Mouse (Mus musculus) kidney, embryonic 14.5 days (tissue): ENCODE measurements at regions not wholly inside any gene's neighbourhood (a gene's known extent, or its start where the extent isn't known, plus 50 kb on each side); places are given as distances from the start of the nearest gene placed in this dataset.

Experiments used
- ATAC-seq: fragments of 200-750 bp; cut with Nextera tagmentation; 2 replicates; pipeline ENCODE4 v1.8.0; 2017; ENCODE audit warnings: moderate number of reproducible peaks, mild to moderate bottlenecking, moderate TSS enrichment, moderate library complexity; ENCODE audit not compliant: low FRiP score, low TSS enrichment
- H3K27ac ChIP-seq: fragments of 300-500 bp; sonication (generic); 2 replicates; pipeline ENCODE4 v1.5.1; 2014; ENCODE audit warnings: low read depth, mild to moderate bottlenecking, low read length, moderate library complexity, mixed read lengths
- H3K27me3 ChIP-seq: fragments of 300-500 bp; sonication (generic); 2 replicates; pipeline ENCODE4 v1.6.1; 2014; ENCODE audit warnings: mild to moderate bottlenecking, low read length; ENCODE audit not compliant: control insufficient read depth, insufficient read depth
- H3K36me3 ChIP-seq: fragments of 300-500 bp; sonication (generic); 2 replicates; pipeline ENCODE4 v1.6.1; 2014; ENCODE audit warnings: low read length, mixed read lengths; ENCODE audit not compliant: control insufficient read depth, insufficient read depth
- H3K4me1 ChIP-seq: fragments of 300-500 bp; sonication (generic); 2 replicates; pipeline ENCODE4 v1.6.1; 2014; ENCODE audit warnings: low read length, mixed read lengths; ENCODE audit not compliant: control insufficient read depth, insufficient read depth
- H3K4me2 ChIP-seq: fragments of 300-500 bp; sonication (generic); replicated peaks from 2 replicates; pipeline ENCODE4 v1.6.1; 2014; ENCODE audit warnings: low read depth, mild to moderate bottlenecking, low read length
- H3K4me3 ChIP-seq: fragments of 300-500 bp; sonication (generic); 2 replicates; pipeline ENCODE4 v1.5.1; 2014; ENCODE audit warnings: mild to moderate bottlenecking, low read length
- H3K9ac ChIP-seq: fragments of 300-500 bp; sonication (generic); 2 replicates; pipeline ENCODE4 v1.6.1; 2014; ENCODE audit warnings: low read depth, mild to moderate bottlenecking, low read length, moderate library complexity
- H3K9me3 ChIP-seq: fragments of 300-500 bp; sonication (generic); 2 replicates; pipeline ENCODE4 v1.6.1; 2016; ENCODE audit warnings: low read length; ENCODE audit not compliant: control insufficient read depth
- WGBS: fragments of 180-500 bp; shearing (Covaris S2); extraction: QIAGEN DNeasy Blood & Tissue Kit; methylation state at CpG from one replicate; pipeline ENCODE4 v1.1.7; 2014; 5-methylcytosine and 5-hydroxymethylcytosine counted together

DNA sequence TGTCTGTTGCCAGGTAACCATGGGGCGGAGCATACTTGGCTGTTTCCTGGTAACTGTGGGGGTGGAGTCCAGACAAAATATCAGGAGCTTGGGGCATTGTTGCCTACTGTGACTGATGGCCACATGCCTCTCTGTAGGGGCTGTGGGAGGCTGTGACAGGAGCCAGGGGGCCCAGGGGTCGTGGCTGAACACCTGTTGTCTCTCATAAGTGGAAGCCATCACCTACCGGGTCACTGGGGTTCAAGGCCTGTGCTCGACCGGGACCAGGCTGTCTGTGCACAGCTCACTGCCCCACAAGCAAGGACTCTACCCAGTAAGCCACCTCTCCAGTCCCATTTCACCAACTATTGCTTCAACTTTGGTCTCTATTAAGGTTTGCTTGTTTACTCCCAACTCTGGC lies 196.4 kb upstream of the Egln3 start:
- Histone ChIP-seq H3K27me3 (no peaks in the 10 kb centered on the region), H3K27ac (no peak overlapping the region), H3K9me3 (0 out of 2 replicates have a peak, but pooled peaks cover 3% of the 10 kb centered on the region), H3K36me3 (no peaks in the 10 kb centered on the region), H3K9ac (no peak overlapping the region), H3K4me3 (no peak overlapping the region), H3K4me1 (no peaks in the 10 kb centered on the region), H3K4me2 (no peak overlapping the region)
- 71% methylated on average over 5 of the region's 5 CpGs for WGBS
- ATAC-seq = no peak

DNA sequence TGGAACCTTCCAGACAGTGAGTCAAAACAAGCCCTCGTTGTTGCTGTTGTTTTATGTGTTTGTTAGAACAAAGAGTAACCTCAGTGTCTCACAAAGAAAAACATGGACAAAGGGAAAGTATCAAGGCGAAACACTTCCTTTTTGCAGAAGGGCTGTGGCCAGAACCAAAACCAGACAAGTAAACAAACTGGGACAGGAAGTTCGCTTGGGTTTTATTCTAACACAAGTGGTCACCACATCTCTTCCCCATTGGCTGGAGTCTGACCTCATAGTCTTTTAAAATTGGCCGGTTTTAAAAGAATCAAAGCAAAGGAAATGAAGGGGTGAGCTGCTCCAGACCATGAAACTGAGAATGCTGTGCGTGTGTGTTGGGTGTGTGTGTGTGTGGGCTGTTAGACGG lies 194.4 kb upstream of the Egln3 start:
- Histone ChIP-seq H3K4me3 (no peak overlapping the region), H3K9ac (no peak overlapping the region), H3K4me2 (no peak overlapping the region), H3K36me3 (no peaks in the 10 kb centered on the region), H3K27ac (no peak overlapping the region), H3K27me3 (no peaks in the 10 kb centered on the region), H3K9me3 (no peaks in the 10 kb centered on the region), H3K4me1 (no peaks in the 10 kb centered on the region)
- no peak for ATAC-seq
- WGBS = 64% methylated on average over 6 of the region's 6 CpGs

DNA sequence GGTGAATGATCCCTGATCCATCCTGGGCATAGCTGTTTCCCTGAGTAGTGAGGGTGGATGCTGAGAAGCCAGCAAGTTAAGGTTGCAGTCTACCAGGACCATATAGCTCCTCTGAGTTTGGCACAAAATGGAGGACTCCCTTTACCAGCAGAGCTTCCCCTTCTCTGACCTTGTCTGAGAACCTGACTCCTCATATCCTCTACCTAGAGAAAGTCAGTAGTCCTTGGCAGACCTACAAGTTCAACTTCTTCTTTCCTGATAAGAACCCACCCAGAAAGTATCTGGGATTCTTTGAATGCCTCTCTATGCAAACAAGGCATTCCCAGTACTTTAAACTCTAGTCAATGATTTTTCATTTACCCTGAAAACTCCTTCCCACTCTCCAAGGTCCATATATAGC lies 193.3 kb upstream of the Egln3 start:
- no peak overlapping the region for H3K9ac ChIP-seq
- H3K4me3 ChIP-seq = no peak overlapping the region
- no peaks in the 10 kb centered on the region for H3K4me1 ChIP-seq
- no peaks in the 10 kb centered on the region for H3K9me3 ChIP-seq
- H3K4me2 ChIP-seq = no peak overlapping the region
- no peaks in the 10 kb centered on the region for H3K36me3 ChIP-seq
- H3K27me3 ChIP-seq = no peaks in the 10 kb centered on the region
- H3K27ac ChIP-seq = no peak overlapping the region
- no peak for ATAC-seq

DNA sequence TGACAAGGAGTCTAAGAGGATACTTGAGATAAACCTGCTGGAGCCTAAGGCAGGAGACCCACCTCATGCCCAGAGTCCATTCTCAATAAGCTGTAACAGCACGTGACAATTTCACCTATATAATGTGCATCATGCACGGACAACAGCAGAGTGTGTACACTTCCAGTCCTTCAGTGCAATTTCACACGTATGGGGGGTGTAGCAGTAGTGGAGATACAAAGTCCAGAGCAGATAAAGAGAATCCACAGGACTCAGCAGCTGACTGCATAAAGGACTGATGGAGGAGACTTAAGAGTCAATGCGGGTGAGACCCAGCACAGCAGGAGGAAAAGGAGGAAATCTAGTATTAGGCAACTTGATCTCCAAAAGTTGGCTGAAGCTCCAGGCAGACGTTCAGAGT lies 192.7 kb upstream of the Egln3 start:
- Histone ChIP-seq H3K27ac (no peak overlapping the region), H3K27me3 (no peaks in the 10 kb centered on the region), H3K9ac (no peak overlapping the region), H3K4me1 (no peaks in the 10 kb centered on the region), H3K36me3 (no peaks in the 10 kb centered on the region), H3K4me2 (no peak overlapping the region), H3K9me3 (no peaks in the 10 kb centered on the region), H3K4me3 (no peak overlapping the region)
- no peak for ATAC-seq
- 74% methylated on average over 5 of the region's 5 CpGs for WGBS

DNA sequence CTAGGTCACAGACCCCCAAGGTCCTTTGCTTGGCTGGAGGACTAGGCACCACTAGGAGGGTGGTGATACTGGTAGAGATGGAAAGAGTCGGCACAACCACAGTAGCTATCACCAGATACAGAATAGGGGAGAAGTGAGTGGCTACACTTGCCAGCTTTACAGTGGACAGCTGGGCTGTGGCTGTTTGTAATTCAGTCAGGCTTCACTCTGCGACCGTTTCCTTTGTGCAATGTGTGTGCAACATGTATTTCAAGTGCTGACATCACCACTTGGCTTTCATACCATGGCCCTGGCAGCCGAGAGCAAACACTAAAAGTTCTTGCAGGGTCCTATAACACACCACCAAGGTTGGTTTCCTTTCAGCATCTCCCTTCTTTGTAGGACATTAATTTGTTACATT lies 181.7 kb upstream of the Egln3 start:
- ATAC-seq = no peak
- H3K4me3 ChIP-seq = no peak overlapping the region
- H3K4me1 ChIP-seq = no peaks in the 10 kb centered on the region
- H3K36me3 ChIP-seq = no peaks in the 10 kb centered on the region
- no peaks in the 10 kb centered on the region for H3K9me3 ChIP-seq
- no peak overlapping the region for H3K4me2 ChIP-seq
- H3K27me3 ChIP-seq = no peaks in the 10 kb centered on the region
- H3K27ac ChIP-seq = no peak overlapping the region
- H3K9ac ChIP-seq = no peak overlapping the region
- WGBS = 51% methylated on average over 4 of the region's 4 CpGs

DNA sequence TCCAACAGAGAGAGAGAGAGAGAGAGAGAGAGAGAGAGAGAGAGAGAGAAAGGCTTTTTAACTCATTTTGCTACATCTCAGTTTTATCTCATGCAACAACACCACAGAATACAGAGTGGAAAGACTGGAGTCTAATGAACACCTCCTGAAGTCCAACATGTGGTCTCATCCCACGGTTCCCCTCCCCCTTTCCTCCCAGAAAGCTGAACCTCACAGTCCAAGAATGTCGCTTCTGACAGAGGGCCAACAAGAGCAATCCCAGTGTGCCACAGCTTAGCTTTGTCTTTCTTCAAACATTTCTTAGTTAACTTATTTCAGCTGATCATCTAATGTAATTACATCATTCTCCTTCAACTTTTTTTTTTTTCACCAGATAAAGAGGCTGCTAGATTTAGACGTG lies 180.5 kb upstream of the Egln3 start:
- 65% methylated on average over 3 of the region's 3 CpGs for WGBS
- ATAC-seq = no peak

DNA sequence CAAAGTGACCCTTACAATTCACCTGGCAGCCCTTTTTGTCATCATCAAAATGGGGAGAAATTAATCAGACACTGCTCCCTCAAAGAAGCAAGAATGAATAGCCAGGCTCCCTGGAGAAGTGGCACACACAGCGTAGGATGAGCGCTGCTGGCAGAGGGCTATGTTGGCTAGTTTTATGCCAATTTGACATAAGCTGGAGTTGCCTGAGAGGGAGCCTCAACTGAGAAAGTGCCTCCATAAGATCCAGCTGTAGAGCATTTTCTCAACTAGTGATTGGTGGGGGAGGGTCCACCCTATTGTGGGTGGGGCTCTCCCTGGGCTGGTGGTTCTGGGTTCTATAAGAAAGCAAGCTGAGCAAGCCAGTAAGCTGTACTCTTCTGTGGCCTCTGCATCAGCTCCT lies 179.3 kb upstream of the Egln3 start:
- Histone ChIP-seq H3K36me3 (no peaks in the 10 kb centered on the region), H3K4me1 (no peaks in the 10 kb centered on the region), H3K27ac (no peak overlapping the region), H3K4me3 (no peak overlapping the region), H3K27me3 (no peaks in the 10 kb centered on the region), H3K9ac (no peak overlapping the region), H3K4me2 (no peak overlapping the region), H3K9me3 (no peaks in the 10 kb centered on the region)
- WGBS = 91% methylated on average over 2 of the region's 2 CpGs
- ATAC-seq = no peak

More for the DNA sequence above, 180.5 kb upstream of the Egln3 start:
- no peaks in the 10 kb centered on the region for H3K9me3 ChIP-seq
- H3K27ac ChIP-seq = no peak overlapping the region
- no peaks in the 10 kb centered on the region for H3K27me3 ChIP-seq
- no peaks in the 10 kb centered on the region for H3K36me3 ChIP-seq
- H3K4me3 ChIP-seq = no peak overlapping the region
- H3K4me2 ChIP-seq = no peak overlapping the region
- no peaks in the 10 kb centered on the region for H3K4me1 ChIP-seq
- H3K9ac ChIP-seq = no peak overlapping the region

DNA sequence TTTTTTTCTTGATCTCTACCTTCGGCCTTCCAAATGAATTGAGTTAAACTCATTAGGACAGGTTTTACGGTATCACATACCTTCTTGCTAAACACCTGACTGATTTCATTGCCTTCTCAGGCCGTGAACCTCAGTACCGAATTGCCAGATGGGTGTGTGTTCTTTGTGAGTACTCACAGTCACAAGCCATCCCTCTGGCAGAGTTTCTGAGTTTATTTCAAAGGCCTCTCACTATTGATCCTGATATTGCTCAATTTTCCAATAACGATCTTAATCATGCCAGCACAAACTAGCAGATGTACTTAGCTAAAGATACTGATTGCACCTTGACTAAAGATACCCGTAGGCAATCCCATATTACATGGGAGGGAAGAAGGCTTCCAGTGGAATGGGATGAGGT lies 178.4 kb upstream of the Egln3 start:
- no peak for ATAC-seq
- Histone ChIP-seq H3K9ac (no peak overlapping the region), H3K36me3 (no peaks in the 10 kb centered on the region), H3K27me3 (no peaks in the 10 kb centered on the region), H3K4me1 (no peaks in the 10 kb centered on the region), H3K9me3 (no peaks in the 10 kb centered on the region), H3K27ac (no peak overlapping the region), H3K4me3 (no peak overlapping the region), H3K4me2 (no peak overlapping the region)
- WGBS = 70% methylated on average over 6 of the region's 6 CpGs

DNA sequence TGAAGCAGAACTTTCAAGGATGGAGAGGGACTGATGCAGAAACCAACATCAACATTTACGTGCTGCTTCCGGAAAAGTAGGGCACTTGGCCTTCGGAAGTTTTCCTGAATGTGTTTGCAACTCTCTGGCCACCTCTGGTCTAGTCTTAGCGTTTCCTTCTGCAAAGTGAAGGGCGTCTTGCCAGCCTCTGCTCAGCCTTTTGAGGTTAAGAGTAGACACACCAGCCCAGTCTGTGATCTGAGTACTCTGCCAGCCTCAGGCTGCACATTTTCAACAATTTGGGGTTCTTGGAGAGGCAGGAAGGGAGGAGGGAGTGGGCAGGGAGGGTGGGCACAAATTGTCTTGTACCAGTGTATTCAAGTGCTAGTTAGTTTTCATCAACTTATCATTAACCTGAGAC lies 176.7 kb upstream of the Egln3 start:
- 87% methylated on average over 5 of the region's 5 CpGs for WGBS
- H3K9ac ChIP-seq = no peak overlapping the region
- H3K4me2 ChIP-seq = no peak overlapping the region

DNA sequence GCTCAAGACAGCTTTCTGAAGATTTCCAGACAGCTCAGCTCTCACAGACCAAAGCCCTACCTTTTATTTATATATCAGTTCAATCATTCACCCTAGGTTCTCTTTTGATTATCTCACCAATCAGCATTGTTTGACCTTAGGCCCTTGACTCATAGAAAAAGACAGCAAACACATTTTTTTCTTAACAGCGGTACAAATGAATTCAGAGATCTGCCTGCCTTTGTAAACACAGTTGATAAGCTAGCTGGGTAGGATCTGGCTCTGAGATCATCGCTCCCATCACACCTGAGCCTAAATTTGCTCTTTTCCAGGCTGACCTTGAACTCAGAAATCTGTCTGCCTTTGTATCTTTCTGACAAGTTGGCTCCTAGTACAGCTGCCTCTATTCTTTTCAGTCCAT lies 174.9 kb upstream of the Egln3 start:
- 88% methylated on average over 2 of the region's 2 CpGs for WGBS
- no peak for ATAC-seq
- Histone ChIP-seq H3K4me3 (no peak overlapping the region), H3K4me1 (no peaks in the 10 kb centered on the region), H3K4me2 (no peak overlapping the region), H3K9ac (no peak overlapping the region), H3K27me3 (no peaks in the 10 kb centered on the region), H3K36me3 (no peaks in the 10 kb centered on the region), H3K27ac (no peak overlapping the region), H3K9me3 (no peaks in the 10 kb centered on the region)

More for the DNA sequence above, 176.7 kb upstream of the Egln3 start:
- Histone ChIP-seq H3K27ac (no peak overlapping the region), H3K9me3 (no peaks in the 10 kb centered on the region), H3K4me3 (no peak overlapping the region), H3K4me1 (no peaks in the 10 kb centered on the region), H3K36me3 (no peaks in the 10 kb centered on the region), H3K27me3 (no peaks in the 10 kb centered on the region)
- ATAC-seq = no peak
